Mouse (Mus musculus): ENCODE data around the gene Arglu1. TPM values are rescaled to one million over a fixed set of nuclear protein-coding genes. Genes with fewer than 3 reads are reported as not detected.

The Arglu1 gene
- total and polyA plus RNA-seq, 3 experiments, result 35.1 to 135 (median 58.5) TPM

DNA sequence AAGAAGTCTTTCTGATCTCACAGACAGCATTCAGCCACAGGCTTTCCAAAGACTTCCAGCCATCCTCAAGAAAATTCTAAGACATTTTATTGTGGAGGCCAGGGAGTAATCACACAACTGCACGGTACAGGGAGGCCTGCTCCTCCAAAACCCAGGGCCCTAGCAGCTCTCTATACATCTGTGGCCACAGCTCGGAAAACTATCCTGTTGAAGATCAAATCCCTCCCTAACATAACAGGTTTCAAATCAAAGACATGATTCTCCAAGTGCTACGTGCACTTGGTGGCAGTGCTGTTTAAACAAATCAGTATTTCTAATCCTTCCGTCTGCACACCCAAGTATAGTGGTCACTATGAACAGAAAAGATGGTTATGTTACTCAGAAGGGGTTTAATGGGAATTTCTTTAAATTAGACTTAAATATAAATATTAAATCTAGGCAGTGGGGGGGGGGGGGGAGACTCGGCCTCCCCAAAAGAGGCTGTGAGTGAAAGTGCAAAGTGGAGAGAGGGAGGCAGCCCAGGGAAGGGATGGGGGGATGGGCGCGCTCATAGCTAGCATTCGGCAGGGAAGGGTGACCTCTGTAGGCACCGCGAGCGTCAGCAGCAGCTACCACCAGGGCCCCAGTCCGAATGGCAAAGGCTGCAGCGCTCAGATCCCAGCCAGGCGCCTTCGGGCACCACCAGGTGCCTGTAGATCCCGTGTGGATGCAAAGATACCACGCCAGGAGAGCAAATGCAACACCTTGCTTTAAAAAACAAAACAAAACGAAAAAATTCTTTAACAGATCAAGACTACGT, 31.7 kb downstream of the Arglu1 start:
- Histone ChIP-seq H3K27ac (ENCODE audit: insufficient read depth, low read depth) (no peak overlapping the region), H3K9me3 (replicated peaks; ENCODE audit: low read length) (peaks cover 38% of the 10 kb centered on the region), H3K4me3 (replicated peaks in 1 of 3; ENCODE audit: low read depth in 2 of 3, low read length in 2 of 3, poor library complexity in 1 of 3) (no peak overlapping the region), H3K79me2 (replicated peaks; ENCODE audit: control insufficient read depth, extremely low read depth, insufficient read depth, poor library complexity, severe bottlenecking) (no peaks in the 10 kb centered on the region), H3K4me2 (ENCODE audit: insufficient read depth, low read depth, poor library complexity, severe bottlenecking) (no peak overlapping the region), H3K36me3 (replicated peaks in 1 of 2; ENCODE audit: control insufficient read depth in 1 of 2, insufficient read depth in 1 of 2, low read length in 1 of 2) (peaks cover 18 to 39% of the 10 kb centered on the region in 2 experiments), H3K27me3 (replicated peaks) (no peaks in the 10 kb centered on the region), H3K9ac (ENCODE audit: insufficient read depth, low read depth) (no peak overlapping the region), H3K4me1 (ENCODE audit: control insufficient read depth in 1 of 2, insufficient read depth in 2 of 2) (no peaks in the 10 kb centered on the region)
- TF ChIP-seq MEF2A (IDR thresholded peaks at IDR 0.05; ENCODE audit: borderline replicate concordance, low read depth, low read length) (no peak), ETS1 (conservative IDR thresholded peaks at IDR 0.05; ENCODE audit: low read depth, low read length) (no peak), ELF1 (IDR thresholded peaks at IDR 0.05; ENCODE audit: low read depth, low read length) (no peak), UBTF (IDR thresholded peaks at IDR 0.05; ENCODE audit: low read depth, low read length) (no peak), E2F4 (IDR thresholded peaks at IDR 0.05; ENCODE audit: insufficient replicate concordance, low read depth, low read length) (no peak), ZC3H11A (IDR thresholded peaks at IDR 0.05; ENCODE audit: low read depth, low read length) (no peak), ZNF384 (IDR thresholded peaks at IDR 0.05; ENCODE audit: low read depth, low read length) (no peak), EP300 (IDR thresholded peaks at IDR 0.05; ENCODE audit: low read length) (no peak), BHLHE40 (IDR thresholded peaks at IDR 0.05; ENCODE audit: low read depth, low read length) (no peak), ZMIZ1 (IDR thresholded peaks at IDR 0.05; ENCODE audit: low read depth, low read length) (no peak), RCOR1 (conservative IDR thresholded peaks at IDR 0.05; ENCODE audit: low read depth, low read length) (no peak)
- DNase-seq (ENCODE audit: extremely low read depth), result no peak
- dilution Hi-C loops (cut with MboI; ENCODE audit: extremely low pct_ligation_motif_present, extremely low pct_unique_long_range_greater_than_20kb, low sequenced_read_pairs), result no loop called here
- in situ Hi-C loops (cut with MboI; ENCODE audit: low pct_ligation_motif_present, low pct_unique_long_range_greater_than_20kb, low sequenced_read_pairs), result no loop called here

DNA sequence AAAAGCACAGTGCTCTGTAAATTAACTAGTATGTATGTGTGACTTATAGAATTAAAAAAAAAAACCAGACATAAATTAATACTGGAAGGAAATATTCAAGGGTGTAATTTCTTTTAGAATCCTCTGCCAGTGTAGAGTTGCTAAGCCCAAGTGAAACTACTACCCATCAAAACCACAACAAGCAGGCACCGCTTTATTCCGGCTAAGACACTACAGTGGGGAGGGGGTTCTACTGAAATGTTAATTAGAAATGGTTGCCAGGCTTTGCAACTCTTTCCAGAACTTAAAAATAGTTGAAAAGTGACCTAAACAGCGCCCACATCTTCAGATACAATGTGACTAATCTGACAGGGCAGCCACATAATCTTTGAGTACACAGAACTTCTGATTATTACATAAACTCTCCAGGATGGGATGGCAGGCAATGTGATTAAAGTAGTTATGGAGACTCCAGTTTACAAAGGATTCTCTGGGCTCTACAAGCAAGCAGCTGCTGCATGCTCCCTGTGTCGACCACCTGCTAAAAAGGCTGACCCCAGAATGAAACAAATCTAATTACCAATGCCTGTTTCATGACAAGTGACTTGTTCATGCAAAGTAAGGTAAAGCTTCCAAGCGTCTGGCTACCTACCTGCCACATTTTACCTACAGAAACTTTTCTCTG, 32.5 kb downstream of the Arglu1 start:
- Histone ChIP-seq H3K4me1 (ENCODE audit: control insufficient read depth in 1 of 2, insufficient read depth in 2 of 2) (no peaks in the 10 kb centered on the region), H3K4me3 (replicated peaks in 1 of 3; ENCODE audit: low read depth in 2 of 3, low read length in 2 of 3, poor library complexity in 1 of 3) (no peak overlapping the region), H3K27ac (ENCODE audit: insufficient read depth, low read depth) (no peak overlapping the region), H3K27me3 (replicated peaks) (no peaks in the 10 kb centered on the region), H3K4me2 (ENCODE audit: insufficient read depth, low read depth, poor library complexity, severe bottlenecking) (no peak overlapping the region), H3K9me3 (replicated peaks; ENCODE audit: low read length) (peaks cover 31% of the 10 kb centered on the region), H3K79me2 (replicated peaks; ENCODE audit: control insufficient read depth, extremely low read depth, insufficient read depth, poor library complexity, severe bottlenecking) (no peaks in the 10 kb centered on the region), H3K36me3 (replicated peaks in 1 of 2; ENCODE audit: control insufficient read depth in 1 of 2, insufficient read depth in 1 of 2, low read length in 1 of 2) (peaks cover 12 to 31% of the 10 kb centered on the region in 2 experiments), H3K9ac (ENCODE audit: insufficient read depth, low read depth) (no peak overlapping the region)
- TF ChIP-seq JUND (conservative IDR thresholded peaks at IDR 0.05; ENCODE audit: low read depth, low read length) (no peak), KAT2A (IDR thresholded peaks at IDR 0.05; ENCODE audit: insufficient replicate concordance, low read length) (no peak)
- in situ Hi-C loops (cut with MboI; ENCODE audit: low pct_ligation_motif_present, low pct_unique_long_range_greater_than_20kb, low sequenced_read_pairs) (no loop called here), dilution Hi-C loops (cut with MboI; ENCODE audit: extremely low pct_ligation_motif_present, extremely low pct_unique_long_range_greater_than_20kb, low sequenced_read_pairs) (no loop called here)
- DNase-seq (ENCODE audit: extremely low read depth), result no peak
